Mouse (Mus musculus): Measurements from ENCODE around the gene Neurog2. TPM values are rescaled to one million over a fixed set of nuclear protein-coding genes. Genes with fewer than 3 reads are reported as not detected.

Neurog2 gene
- polyA plus RNA-seq (2021; fragmentation: Nextera tagmentation): 0.08 and 0.10 TPM in 2 replicates
- long read RNA-seq, experiment 1: 0 reads
- long read RNA-seq, experiment 2, partial matches to known transcripts: 0 of 1 reads
- long read RNA-seq, experiment 2, other reads (novel, unspliced or antisense): 0 of 1 reads

GRCm38 (mm10) chr3:127633080-127634032 lies at the start of gene Neurog2:
TSS of gene Neurog2 (plus strand) at chr3:127633135.

Other genes with a start within 250 kb of the Neurog2 start
- gene Ank2, start 133.8 kb upstream of the Neurog2 start, polyA plus RNA-seq (2021; fragmentation: Nextera tagmentation): 114 and 141 TPM in 2 replicates
- 13.9 and 16.0 TPM in 2 replicates for gene Larp7, start 79.8 kb upstream of the Neurog2 start, polyA plus RNA-seq (2021; fragmentation: Nextera tagmentation)
- gene Zgrf1, start 79.6 kb upstream of the Neurog2 start, polyA plus RNA-seq (2021; fragmentation: Nextera tagmentation): 0.26 and 0.45 TPM in 2 replicates
- gene Alpk1, start 147.4 kb downstream of the Neurog2 start, polyA plus RNA-seq (2021; fragmentation: Nextera tagmentation): 0.31 and 0.55 TPM in 2 replicates
- 8.0 and 8.4 TPM in 2 replicates for gene Tifa, start 156.7 kb downstream of the Neurog2 start, polyA plus RNA-seq (2021; fragmentation: Nextera tagmentation)
- gene Ap1ar, start 204.4 kb downstream of the Neurog2 start, polyA plus RNA-seq (2021; fragmentation: Nextera tagmentation): 22.2 and 22.6 TPM in 2 replicates